Mouse (Mus musculus) heart, adult 2 months (tissue): ENCODE measurements around the gene Rin3.

ENCODE experiments used
- CTCF ChIP-seq: fragments of 200-600 bp; IDR thresholded peaks from 2 replicates; pipeline ENCODE4 v1.8.1; 2022; ENCODE audit warnings: antibody characterized with exemption, mild to moderate bottlenecking, moderate library complexity
- EP300 ChIP-seq: fragments of 200-500 bp; IDR thresholded peaks from 2 replicates; pipeline ENCODE4 v1.6.1; 2011; ENCODE audit warnings: low read depth, low read length, control low read depth; ENCODE audit not compliant: insufficient read depth
- POLR2A ChIP-seq: fragments of 200-500 bp; IDR thresholded peaks from 2 replicates; pipeline ENCODE4 v1.6.1; 2011; ENCODE audit warnings: mild to moderate bottlenecking, low read depth, low read length, control low read depth; ENCODE audit not compliant: insufficient read depth

DNA sequence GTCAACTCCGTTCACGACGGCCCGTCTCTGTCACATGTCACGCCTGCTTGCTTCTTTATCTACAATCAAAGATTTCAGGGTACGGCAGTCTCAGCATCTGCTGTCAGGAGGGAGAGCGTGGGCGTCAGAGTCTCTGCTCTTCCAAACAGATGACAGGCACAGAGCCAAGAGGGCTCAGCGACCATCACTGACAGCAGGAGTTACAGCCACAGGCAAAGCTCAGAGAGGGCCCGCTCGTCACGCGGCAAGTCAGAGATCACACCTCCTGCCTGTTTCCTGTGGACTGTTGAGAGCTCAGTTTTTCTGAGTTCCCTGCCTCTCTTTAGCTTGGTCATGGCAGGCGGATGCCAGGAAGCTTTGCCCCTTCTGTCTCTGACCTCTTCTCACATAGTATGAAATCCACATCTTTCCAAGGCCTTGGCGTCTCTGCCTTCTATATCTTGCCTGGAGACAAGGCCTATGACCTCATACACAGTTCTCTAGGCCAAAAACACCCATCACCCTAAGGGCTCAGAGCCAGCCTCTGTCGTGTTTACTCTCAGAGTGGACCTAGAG is 25.7 kb downstream of the Rin3 start:
- TF ChIP-seq CTCF (no peak), EP300 (no peak), POLR2A (no peak)
